7 mouse cellular contexts compared by ENCODE assay signal in genomic region chr12:108003928-108004327, GRCm38 (mm10). TPM values are rescaled to one million over a fixed set of nuclear protein-coding genes. Genes with fewer than 3 reads are reported as not detected.
DNase-seq lines count a peak whose midpoint lies in the region; ATAC-seq and TF ChIP-seq lines count a peak whose summit lies in the region.

No protein-coding gene starts in this region.

- in situ Hi-C loops in ES-E14 (cut with MboI; ENCODE audit: low sequenced_read_pairs in 2 of 2, unreplicated experiment in 2 of 2), result no loop called here

- intact Hi-C loops in left cerebral cortex, postnatal 14 days (cut with DNase I), result loop anchor here (10.0 kb wide), 2 partner anchors 1619 to 1699 kb away; no protein-coding TSS in a partner anchor

- peak; percentile 75 for ATAC-seq in intestine, embryonic 15.5 days

- H3K9me3 ChIP-seq in ES-E14 (ENCODE audit: control insufficient read depth, insufficient read depth, low read depth, low read length), result no peaks in the 10 kb centered on the region
- H3K9me3 ChIP-seq in intestine, embryonic 15.5 days, result no peaks in the 10 kb centered on the region

- no peaks in the 10 kb centered on the region for H3K36me3 ChIP-seq in ES-E14 (ENCODE audit: control insufficient read depth, insufficient read depth, low read length, poor library complexity, severe bottlenecking)
- H3K36me3 ChIP-seq in intestine, embryonic 15.5 days, result no peaks in the 10 kb centered on the region

- H3K27ac ChIP-seq in ES-E14 (ENCODE audit: insufficient read depth, low read depth, low read length, poor library complexity, severe bottlenecking), result no peak overlapping the region
- H3K27ac ChIP-seq in intestine, embryonic 15.5 days, result peak overlapping the region; percentile 99

- DNase-seq in ES-E14 (ENCODE audit: low read depth, low spot score), result peak; percentile 79
- peak; percentile 53 to 63 for DNase-seq in adrenal gland, postnatal 36 days
- DNase-seq in forelimb bud, embryonic 11.5 days (ENCODE audit: low read depth, low spot score), result peak; percentile 96
- peak; percentile 82 to 85 for DNase-seq in left cerebral cortex, postnatal 14 days (ENCODE audit: low spot score in 2 of 2)
- peak; percentile 95 for DNase-seq in mesoderm, embryonic 11.5 days (ENCODE audit: low read depth, low spot score)
- peak; percentile 21 to 30 for DNase-seq in spleen, adult 18-20 months

- H3K27me3 ChIP-seq in intestine, embryonic 15.5 days (replicated peaks), result peaks cover 15% of the 10 kb centered on the region

- peak overlapping the region; percentile 95 for H3K4me2 ChIP-seq in intestine, embryonic 15.5 days (replicated peaks)

- peak overlapping the region; percentile 65 to 67 for H3K4me3 ChIP-seq in ES-E14 (ENCODE audit: insufficient read depth in 1 of 2, low read depth in 1 of 2, low read length in 2 of 2, poor library complexity in 1 of 2, severe bottlenecking in 1 of 2)
- peak overlapping the region; percentile 59 for H3K4me3 ChIP-seq in intestine, embryonic 15.5 days (replicated peaks)

- H3K4me1 ChIP-seq in ES-E14 (ENCODE audit: control insufficient read depth in 2 of 2, insufficient read depth in 2 of 2, low read length in 2 of 2, poor library complexity in 1 of 2), result 0 out of 4 replicates have a peak, but pooled peaks cover 0 to 2% of the 10 kb centered on the region in 2 experiments
- peaks cover 22% of the 10 kb centered on the region for H3K4me1 ChIP-seq in intestine, embryonic 15.5 days (replicated peaks)

- whole genome bisulfite sequencing in intestine, embryonic 15.5 days, result under 1% methylated on average over 35 of the region's 35 CpGs

- H3K9ac ChIP-seq in ES-E14 (ENCODE audit: insufficient read depth, low read depth, low read length, poor library complexity, severe bottlenecking), result peak overlapping the region; percentile 64
- H3K9ac ChIP-seq in intestine, embryonic 15.5 days, result peak overlapping the region; percentile 90

TF ChIP-seq in ES-E14, 5 proteins besides CTCF, POLR2A, EP300 and RAD21:
- TF ChIP-seq ZC3H11A (IDR thresholded peaks at IDR 0.05; ENCODE audit: borderline replicate concordance, low read depth, low read length), result no peak
- no peak for TF ChIP-seq MAFK (IDR thresholded peaks at IDR 0.05; ENCODE audit: insufficient read depth, low read depth, low read length)
- TF ChIP-seq HCFC1 (IDR thresholded peaks at IDR 0.05; ENCODE audit: borderline replicate concordance, insufficient read depth, low read length), result no peak
- TF ChIP-seq ZNF384 (IDR thresholded peaks at IDR 0.05; ENCODE audit: low read depth, low read length), result no peak
- no peak for TF ChIP-seq CHD2 (IDR thresholded peaks at IDR 0.05; ENCODE audit: low read depth, low read length)

RNA-seq across cellular contexts. Expression of gene Bcl11b, which starts 0.5 kb away (rescaled TPM):
- 0.85 and 1.2 TPM in 2 replicates for total RNA-seq in ES-E14 (2012; rRNA removed)
- under 1 TPM; 0.07 to 0.50 TPM for total RNA-seq in adrenal gland, postnatal 36 days (2021)
- polyA plus RNA-seq in intestine, embryonic 15.5 days (2015; fragmentation: Nextera tagmentation; extraction: Ambion mirVana), result 6.7 and 6.9 TPM in 2 replicates
- total RNA-seq in left cerebral cortex, postnatal 14 days (2021), result 10 to 100 TPM; 42.5 to 72.8 TPM

Comparison
In these comparisons a context has a peak if more than half of its experiments do, and no peak if none do; other contexts are left out.
1. DNase-seq: peak in every context shown above with its lines; median percentile 96 in forelimb bud, embryonic 11.5 days; 95 in mesoderm, embryonic 11.5 days; 84 in left cerebral cortex, postnatal 14 days; 79 in ES-E14; 58 in adrenal gland, postnatal 36 days; 26 in spleen, adult 18-20 months.
2. RNA of gene Bcl11b, which starts 0.5 kb away (total RNA-seq): 42.5 to 72.8 TPM in left cerebral cortex, postnatal 14 days; 0.85 to 1.2 TPM in ES-E14 and 0.07 to 0.50 TPM in adrenal gland, postnatal 36 days; every median in the first group is over 10 times any median in the second.